Mouse (Mus musculus) C2C12 (cell line): Measurements from ENCODE around the gene Marf1. TPM values are rescaled to one million over a fixed set of nuclear protein-coding genes. Genes with fewer than 3 reads are reported as not detected.

ENCODE experiments used
- H3K27me3 ChIP-seq: one replicate; pipeline ENCODE4 v1.6.1; 2011; ENCODE audit not compliant: control insufficient read depth, insufficient read depth, insufficient read length
- H3K36me3 ChIP-seq: one replicate; pipeline ENCODE4 v1.6.1; 2011; ENCODE audit not compliant: control insufficient read depth, insufficient read depth
- H3K4me3 ChIP-seq: one replicate; pipeline ENCODE4 v1.5.1; 2011; ENCODE audit warnings: mild to moderate bottlenecking, control low read depth; ENCODE audit not compliant: poor library complexity, insufficient read depth, severe bottlenecking
- H3K79me2 ChIP-seq: one replicate; pipeline ENCODE4 v1.6.1; 2011; ENCODE audit not compliant: control insufficient read depth, insufficient read depth
- H3K79me3 ChIP-seq: one replicate; pipeline ENCODE4 v1.6.1; 2011; ENCODE audit warnings: low read depth, control low read depth
- H3ac ChIP-seq: one replicate; pipeline ENCODE3; 2011; ENCODE audit warnings: low read depth; ENCODE audit not compliant: control insufficient read depth, insufficient read length
- CEBPB ChIP-seq: IDR thresholded peaks from one replicate; pipeline ENCODE4 v1.6.1; 2011; ENCODE audit warnings: low read depth, mild to moderate bottlenecking, control low read depth, moderate library complexity
- CTCF ChIP-seq: IDR thresholded peaks from one replicate; pipeline ENCODE4 v1.5.1; 2011; ENCODE audit not compliant: control insufficient read depth, insufficient read depth, insufficient read length
- FOSL1 ChIP-seq: IDR thresholded peaks from one replicate; pipeline ENCODE4 v1.8.0; 2011; ENCODE audit warnings: mild to moderate bottlenecking, low read length; ENCODE audit not compliant: poor library complexity, insufficient read depth, severe bottlenecking
- MAX ChIP-seq: IDR thresholded peaks from one replicate; pipeline ENCODE4 v1.6.1; 2011; ENCODE audit warnings: mild to moderate bottlenecking, control low read depth
- MYOD1 ChIP-seq: IDR thresholded peaks from one replicate; pipeline ENCODE4 v1.6.1; 2011; ENCODE audit warnings: low read depth; ENCODE audit not compliant: control insufficient read depth, insufficient read length
- MYOG ChIP-seq: IDR thresholded peaks from one replicate; pipeline ENCODE4 v1.6.1; 2011; ENCODE audit not compliant: control insufficient read depth, insufficient read length; ENCODE audit errors: extremely low read depth
- USF1 ChIP-seq: IDR thresholded peaks from one replicate; pipeline ENCODE4 v1.6.1; 2011; ENCODE audit warnings: low read depth, mild to moderate bottlenecking, control low read depth, moderate library complexity
- long read RNA-seq, 2 experiments: library from polyadenylated mRNA; unstranded; transcript quantifications; one replicate each; pipeline ENCODE4 v2.0.0; 2019 to 2020
- polyA plus RNA-seq: library from polyadenylated mRNA; unstranded; fragments of >200 nt; fragmentation: generic; extraction: Trizol; gene quantifications from one replicate; pipeline ENCODE4 v1.2.1, GENCODE M21; 2012; ENCODE audit warnings: missing spikeins

Gene Marf1
- 7.0 TPM for polyA plus RNA-seq
- long read RNA-seq, experiment 1, partial matches to known transcripts: 0 of 4 reads
- long read RNA-seq, experiment 1, other reads (novel, unspliced or antisense): 4 of 4 reads
- long read RNA-seq, experiment 2, full-length matches to known transcripts: 1 of 3 reads
- long read RNA-seq, experiment 2, partial matches to known transcripts: 2 of 3 reads
- long read RNA-seq, experiment 2, other reads (novel, unspliced or antisense): 0 of 3 reads

DNA sequence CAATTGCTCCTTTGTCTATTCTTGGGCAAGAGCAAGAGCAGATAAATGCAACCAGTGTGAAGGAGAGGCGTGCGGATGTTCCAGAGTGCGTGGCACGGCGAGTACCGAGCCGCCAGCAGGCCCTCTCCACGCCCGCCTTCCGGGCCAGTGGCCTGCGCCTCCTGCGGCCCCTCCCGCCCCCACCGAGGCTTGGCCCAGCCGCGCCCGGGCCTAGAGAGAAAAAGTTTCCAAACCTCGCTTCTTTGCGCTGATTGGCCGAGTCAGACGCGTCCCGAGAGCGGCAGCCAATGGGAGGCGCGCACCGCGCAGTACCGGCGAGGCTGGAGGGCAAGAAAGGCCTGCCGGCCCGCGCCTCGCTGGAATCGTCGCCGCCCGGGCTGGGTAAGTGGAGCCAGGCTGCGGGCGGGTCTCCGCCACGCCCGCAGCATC is at the start of gene Marf1, which contains the start of gene Nde1:
Gene Marf1 (minus strand): TSS at position 364 of the 429 bp plus-strand sequence.
Gene Nde1 (plus strand): TSS at position 288 of the 429 bp plus-strand sequence.
- H3K79me2 ChIP-seq: peaks cover 61% of the 10 kb centered on the region
- H3ac ChIP-seq: peak within 1 kb of the TSS; percentile 94
- peaks cover 8% of the 10 kb centered on the region for H3K36me3 ChIP-seq
- peaks cover 55% of the 10 kb centered on the region for H3K79me3 ChIP-seq
- TF ChIP-seq USF1 (no peak), MYOD1 (no peak), CEBPB (no peak), FOSL1 (no peak), CTCF (no peak), MYOG (no peak), MAX (no peak)
- H3K4me3 ChIP-seq: peak within 1 kb of the TSS; percentile 58
- H3K27me3 ChIP-seq: no peaks in the 10 kb centered on the region

DNA sequence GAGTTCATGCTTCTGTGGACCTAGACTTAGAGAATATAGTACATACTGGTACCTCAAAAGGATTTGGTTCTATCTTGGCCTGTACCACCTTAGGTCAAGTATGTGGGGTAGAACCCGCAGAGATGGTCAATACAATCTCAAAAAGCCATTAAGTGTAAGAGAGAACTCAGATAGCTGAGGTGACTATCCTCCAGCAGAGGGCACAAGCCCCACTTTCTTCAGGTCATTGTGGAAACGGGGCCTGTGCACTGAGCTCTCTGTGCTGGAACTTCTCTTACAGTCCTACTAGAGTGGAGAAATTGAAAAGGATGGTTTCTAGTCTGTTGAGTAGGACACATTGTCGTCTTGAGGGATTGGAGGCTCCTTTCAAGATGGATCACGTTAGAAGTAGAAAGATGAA is 35.6 kb upstream of the Marf1 start:
- TF ChIP-seq MYOD1 (no peak), FOSL1 (no peak), CEBPB (no peak), USF1 (no peak), CTCF (no peak), MAX (no peak), MYOG (no peak)
- H3ac ChIP-seq: no peak overlapping the region
- peaks cover 2% of the 10 kb centered on the region for H3K36me3 ChIP-seq
- no peaks in the 10 kb centered on the region for H3K79me2 ChIP-seq
- H3K79me3 ChIP-seq: no peaks in the 10 kb centered on the region
- no peaks in the 10 kb centered on the region for H3K27me3 ChIP-seq
- no peak overlapping the region for H3K4me3 ChIP-seq

DNA sequence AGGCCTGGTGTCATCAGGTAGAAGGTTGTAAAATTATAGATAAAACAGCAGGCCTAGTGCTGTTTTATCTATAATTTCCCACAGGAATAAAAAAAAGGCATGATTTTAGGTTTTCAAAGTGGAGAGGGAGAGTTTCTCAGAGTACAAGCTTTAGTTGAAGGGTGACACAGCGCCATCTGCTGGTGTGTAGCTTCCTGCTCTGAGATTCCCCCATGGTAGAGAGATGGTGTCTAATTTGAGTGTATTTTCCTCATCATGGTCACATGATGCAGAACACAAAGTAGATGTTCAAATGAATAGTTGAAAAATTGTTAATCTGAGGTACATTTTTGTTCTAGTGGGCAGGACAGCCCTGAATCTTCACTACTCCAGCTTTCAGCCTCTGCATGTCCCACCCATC is 32.3 kb upstream of the Marf1 start:
- peaks cover 28% of the 10 kb centered on the region for H3K36me3 ChIP-seq
- H3K4me3 ChIP-seq: no peak overlapping the region
- H3K27me3 ChIP-seq: no peaks in the 10 kb centered on the region
- no peaks in the 10 kb centered on the region for H3K79me3 ChIP-seq
- no peaks in the 10 kb centered on the region for H3K79me2 ChIP-seq
- TF ChIP-seq FOSL1: no peak
- TF ChIP-seq MAX: no peak
- peak; percentile 26 for TF ChIP-seq USF1
- no peak for TF ChIP-seq CEBPB
- TF ChIP-seq MYOG: no peak
- no peak for TF ChIP-seq MYOD1
- peak; percentile 7 for TF ChIP-seq CTCF
- H3ac ChIP-seq: no peak overlapping the region

DNA sequence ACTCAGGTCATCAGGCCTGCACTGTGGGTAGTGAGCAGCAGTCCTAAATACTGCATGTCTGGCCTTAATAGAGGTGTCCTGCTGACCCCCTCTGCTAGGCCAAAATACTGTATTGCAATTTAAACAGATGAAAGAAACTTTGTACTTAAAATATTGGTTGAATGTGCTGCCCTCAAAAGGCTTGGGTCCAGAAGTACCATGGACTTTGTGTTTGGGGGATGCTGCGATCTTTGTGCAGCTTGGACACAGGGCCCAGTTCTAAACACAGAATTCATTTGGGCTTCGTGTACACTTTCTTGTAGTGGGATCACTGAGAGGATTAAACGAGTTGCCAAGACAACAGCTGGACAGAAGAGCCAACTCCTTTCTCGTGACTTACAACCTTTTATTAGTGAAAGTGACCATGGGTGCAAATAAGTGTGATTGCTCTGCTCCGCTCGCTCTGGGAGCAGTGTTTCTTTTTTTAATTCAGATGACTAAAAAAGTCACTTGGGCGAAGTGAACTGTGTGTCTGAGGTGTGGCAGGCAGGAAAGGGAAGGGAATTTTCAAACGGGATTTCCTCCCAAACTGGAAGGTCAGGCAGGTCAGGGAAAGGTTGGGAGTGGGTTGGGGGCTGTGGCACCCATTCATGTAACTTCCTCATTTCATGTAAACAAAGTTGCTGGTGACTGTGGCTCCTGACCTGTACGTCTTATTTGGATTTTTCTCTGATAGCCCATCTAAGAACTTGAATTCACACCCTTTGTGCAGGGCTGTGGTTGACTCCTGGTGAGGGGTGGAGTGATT is 31.2 kb upstream of the Marf1 start:
- Histone ChIP-seq H3K79me2 (no peaks in the 10 kb centered on the region), H3ac (no peak overlapping the region), H3K79me3 (no peaks in the 10 kb centered on the region), H3K27me3 (no peaks in the 10 kb centered on the region), H3K4me3 (no peak overlapping the region), H3K36me3 (peaks cover 39% of the 10 kb centered on the region)
- TF ChIP-seq MYOD1 (no peak), FOSL1 (no peak), MAX (no peak)

DNA sequence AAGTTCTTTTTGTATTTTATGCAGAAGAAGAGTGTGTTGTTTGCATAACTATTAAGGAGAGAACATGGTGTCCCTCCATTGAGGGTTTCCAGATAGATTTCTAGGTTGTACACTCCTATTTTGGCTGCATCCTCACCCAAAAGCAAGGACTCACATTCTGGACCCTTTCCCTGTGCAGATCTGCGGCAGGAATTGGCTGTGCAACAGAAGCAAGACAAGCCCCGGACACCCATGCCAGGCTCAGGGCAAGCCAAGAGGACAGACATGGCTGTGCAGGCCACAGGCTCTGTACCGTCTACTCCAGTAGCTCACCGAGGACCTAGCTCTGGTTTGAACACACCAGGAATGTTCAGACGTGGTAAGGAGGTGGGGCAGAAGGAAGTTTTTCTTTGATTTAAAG is 22.4 kb upstream of the Marf1 start:
- Histone ChIP-seq H3K79me2 (peaks cover 11% of the 10 kb centered on the region), H3K36me3 (peaks cover 92% of the 10 kb centered on the region), H3K27me3 (no peaks in the 10 kb centered on the region), H3ac (no peak overlapping the region), H3K4me3 (no peak overlapping the region), H3K79me3 (no peaks in the 10 kb centered on the region)
- TF ChIP-seq MYOD1: no peak
- TF ChIP-seq MYOG: no peak
- no peak for TF ChIP-seq FOSL1
- TF ChIP-seq MAX: no peak
- TF ChIP-seq CEBPB: no peak
- TF ChIP-seq CTCF: no peak
- TF ChIP-seq USF1: no peak

DNA sequence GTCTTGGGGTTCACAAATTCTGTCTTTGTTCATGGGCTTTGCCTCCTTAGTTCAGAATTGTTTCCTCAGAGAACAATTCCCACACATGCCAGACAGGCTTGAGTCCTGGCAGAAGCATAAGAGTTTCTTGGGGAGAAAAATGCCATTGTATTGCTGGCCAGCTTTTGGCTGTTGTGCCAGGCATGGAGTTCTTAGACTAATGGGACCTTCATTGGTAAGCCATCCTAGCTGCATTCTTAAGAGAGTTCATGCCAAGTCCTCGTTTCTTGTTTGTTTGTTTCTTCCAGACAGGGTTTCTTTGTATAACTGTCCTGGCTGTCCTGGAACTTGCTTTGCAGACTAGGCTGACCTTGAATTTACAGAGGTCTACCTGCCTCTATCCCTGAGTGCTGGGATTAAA is 20.7 kb upstream of the Marf1 start:
- no peaks in the 10 kb centered on the region for H3K27me3 ChIP-seq

More for the DNA sequence above, 20.7 kb upstream of the Marf1 start:
- H3K79me3 ChIP-seq: peaks cover 2% of the 10 kb centered on the region
- TF ChIP-seq MAX (no peak), CTCF (no peak), MYOG (no peak), FOSL1 (no peak), USF1 (no peak), MYOD1 (no peak), CEBPB (no peak)
- peaks cover 18% of the 10 kb centered on the region for H3K79me2 ChIP-seq
- no peak overlapping the region for H3ac ChIP-seq
- peaks cover 97% of the 10 kb centered on the region for H3K36me3 ChIP-seq
- no peak overlapping the region for H3K4me3 ChIP-seq
